Mouse (Mus musculus): ENCODE results near the gene Cdkl3. TPM values are rescaled to one million over a fixed set of nuclear protein-coding genes. Genes with fewer than 3 reads are reported as not detected.
"Not testable (repeated sequence)": the region's sequence is repeated elsewhere in the genome, so short reads cannot be mapped to it uniquely, and the experiment has no call there.

Gene Cdkl3
- polyA plus RNA-seq, 1 experiment from 2014 or later, result 9.4 TPM

DNA sequence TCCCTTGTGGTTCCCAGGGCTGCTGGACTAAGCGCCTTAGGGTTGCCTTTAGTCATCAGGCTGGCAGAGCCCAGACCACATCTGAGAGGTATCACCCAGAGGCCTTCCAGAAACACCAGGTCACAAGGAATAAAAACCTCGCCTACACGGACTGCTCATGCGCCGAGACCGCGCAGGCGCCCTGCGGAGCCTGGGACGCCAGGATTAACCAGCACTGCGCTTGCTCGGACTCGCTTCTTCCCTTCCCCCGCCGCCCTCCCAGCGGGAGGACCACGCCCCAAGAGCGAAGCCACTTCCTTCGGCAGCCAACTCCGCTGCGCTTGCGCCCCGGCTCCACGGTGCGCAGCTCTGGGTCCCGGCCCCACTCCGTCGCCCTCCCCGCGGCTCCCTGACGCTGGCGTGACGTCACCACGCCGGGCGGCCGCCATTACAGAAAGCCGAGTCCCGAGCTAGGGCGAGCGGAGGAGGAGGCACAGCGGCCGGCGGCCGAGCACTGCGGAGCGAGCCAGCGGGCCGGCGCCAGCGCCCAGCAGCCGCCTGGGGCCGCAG lies 94.5 kb downstream of the Cdkl3 start, which contains the start of gene Ppp2ca:
Gene Ppp2ca, plus strand, starts transcription at position 284 of the 549 bp plus-strand sequence.
- Histone ChIP-seq H3K27me3 (replicated peaks) (no peaks in the 10 kb centered on the region; the same call in 1 of the 2 replicates), H3K27ac (ENCODE audit: poor library complexity, severe bottlenecking) (peak within 1 kb of the TSS; percentile 99), H3K36me3 (no peaks in the 10 kb centered on the region), H3K9me3 (replicated peaks) (no peaks in the 10 kb centered on the region), H3K4me2 (peak within 1 kb of the TSS; percentile 78), H3K4me3 (peak within 1 kb of the TSS; percentile 95), H3K9ac (peak within 1 kb of the TSS; percentile 99), H3K4me1 (replicated peaks) (peaks cover 38% of the 10 kb centered on the region)
- ATAC-seq (ENCODE audit: insufficient number of reproducible peaks, low FRiP score), result peak; percentile 97
- WGBS, result under 1% methylated on average over 53 of the region's 53 CpGs

DNA sequence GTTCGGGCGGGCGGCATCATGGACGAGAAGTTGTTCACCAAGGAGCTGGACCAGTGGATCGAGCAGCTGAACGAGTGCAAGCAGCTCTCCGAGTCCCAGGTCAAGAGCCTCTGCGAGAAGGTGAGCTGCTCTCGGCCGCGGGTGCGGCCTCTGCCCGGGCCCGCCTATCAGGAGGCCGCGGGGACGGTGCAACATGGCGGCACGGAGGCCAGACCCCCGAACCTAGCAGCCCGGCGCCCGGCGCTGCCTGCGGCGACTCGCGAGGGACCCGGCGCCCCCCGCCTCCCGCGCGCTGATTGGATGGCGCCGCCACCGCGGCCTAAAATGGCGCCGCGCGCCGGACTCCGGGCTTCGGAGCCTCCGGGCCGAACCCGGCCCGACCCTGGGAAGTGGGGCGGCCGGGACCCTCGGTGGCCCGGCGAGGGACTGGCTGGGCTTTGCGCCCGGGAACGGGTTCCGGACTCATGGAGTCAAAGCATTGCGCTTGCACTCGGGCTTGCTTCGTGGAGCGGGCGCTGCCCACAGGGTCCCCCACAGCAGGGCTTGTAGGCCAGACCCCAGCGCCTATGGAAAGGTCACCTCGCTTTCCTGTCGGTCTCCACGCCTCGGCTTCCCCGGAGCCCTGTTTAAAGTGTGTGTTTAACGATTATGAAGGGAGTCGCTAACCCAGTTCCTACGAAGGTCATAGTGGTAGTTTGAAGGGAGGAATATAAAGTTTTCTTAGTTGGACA lies 95.2 kb downstream of the Cdkl3 start:
- under 1% methylated on average over 60 of the region's 72 CpGs for WGBS
- H3K4me2 ChIP-seq, result peak overlapping the region; percentile 74
- H3K4me3 ChIP-seq, result peak overlapping the region; percentile 95

DNA sequence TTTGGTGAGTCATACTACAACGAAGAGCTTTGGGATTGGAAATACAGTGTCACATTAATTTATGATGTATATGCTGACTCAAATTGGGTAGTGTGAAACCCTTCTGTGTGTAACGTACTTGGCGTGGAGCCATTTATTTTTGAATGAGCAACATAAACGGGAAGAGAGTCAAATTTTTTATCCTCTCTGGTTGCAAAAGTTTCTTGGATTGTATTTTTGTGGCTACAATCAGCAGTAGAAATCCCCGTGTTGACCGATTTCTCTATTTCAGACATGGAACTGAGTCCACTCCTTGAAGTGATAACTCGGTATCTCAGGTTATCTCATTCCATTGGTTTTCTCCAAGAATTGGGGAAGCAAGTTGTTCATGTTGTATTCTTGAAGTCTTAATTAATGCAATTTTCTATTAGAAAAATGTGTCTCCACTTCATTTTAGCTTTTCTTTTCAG lies 95.8 kb downstream of the Cdkl3 start:
- peak overlapping the region; percentile 99 for H3K27ac ChIP-seq (ENCODE audit: poor library complexity, severe bottlenecking)
- no peaks in the 10 kb centered on the region for H3K27me3 ChIP-seq (replicated peaks)
- H3K36me3 ChIP-seq, result no peaks in the 10 kb centered on the region
- peak overlapping the region; percentile 74 for H3K4me2 ChIP-seq
- H3K9me3 ChIP-seq (replicated peaks), result no peaks in the 10 kb centered on the region
- peak overlapping the region; percentile 95 for H3K4me3 ChIP-seq
- peak overlapping the region; percentile 99 for H3K9ac ChIP-seq
- WGBS, result 3% methylated on average over 7 of the region's 7 CpGs
- no peak for ATAC-seq (ENCODE audit: insufficient number of reproducible peaks, low FRiP score)
- peaks cover 45% of the 10 kb centered on the region for H3K4me1 ChIP-seq (replicated peaks)

More for the DNA sequence above, 95.2 kb downstream of the Cdkl3 start:
- Histone ChIP-seq H3K9me3 (replicated peaks) (no peaks in the 10 kb centered on the region), H3K9ac (peak overlapping the region; percentile 99), H3K4me1 (replicated peaks) (peaks cover 40% of the 10 kb centered on the region), H3K27me3 (replicated peaks) (no peaks in the 10 kb centered on the region), H3K27ac (ENCODE audit: poor library complexity, severe bottlenecking) (peak overlapping the region; percentile 99), H3K36me3 (no peaks in the 10 kb centered on the region)
- peak; percentile 82 for ATAC-seq (ENCODE audit: insufficient number of reproducible peaks, low FRiP score)

DNA sequence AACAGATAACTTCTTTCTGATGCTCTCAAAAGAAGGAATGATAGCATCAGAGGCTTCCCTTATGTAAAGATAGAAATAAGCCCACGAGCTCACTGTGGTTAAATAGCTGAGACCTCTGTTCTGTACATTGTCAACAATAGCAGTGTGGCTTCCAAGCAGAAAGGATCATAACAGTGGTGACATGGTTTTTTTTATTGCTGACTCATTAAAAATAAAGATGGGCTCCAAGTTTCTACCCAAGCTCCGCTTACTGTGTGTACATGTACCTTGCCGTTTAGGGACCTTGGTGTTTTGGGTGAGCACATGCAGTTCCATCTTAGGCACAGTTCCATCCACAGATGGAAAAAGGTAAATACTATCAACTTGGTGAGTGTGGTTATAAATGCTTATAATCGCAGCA lies 99.0 kb downstream of the Cdkl3 start:
- H3K4me2 ChIP-seq, result no peak overlapping the region; the same call in 1 of the 2 replicates
- ATAC-seq (ENCODE audit: insufficient number of reproducible peaks, low FRiP score), result no peak
- H3K27ac ChIP-seq (ENCODE audit: poor library complexity, severe bottlenecking), result no peak overlapping the region
- no peak overlapping the region for H3K4me3 ChIP-seq
- peaks cover 52% of the 10 kb centered on the region for H3K4me1 ChIP-seq (replicated peaks)
- WGBS, result 76% methylated on average over 4 of the region's 4 CpGs
- H3K9ac ChIP-seq, result no peak overlapping the region
- no peaks in the 10 kb centered on the region for H3K27me3 ChIP-seq (replicated peaks)
- no peaks in the 10 kb centered on the region for H3K9me3 ChIP-seq (replicated peaks)
- no peaks in the 10 kb centered on the region for H3K36me3 ChIP-seq

GRCm38 (mm10) chr11:52105503-52105902 lies 101.5 kb downstream of the Cdkl3 start:
- no peak overlapping the region for H3K4me3 ChIP-seq

GRCm38 (mm10) chr11:52106037-52106436 lies 102.0 kb downstream of the Cdkl3 start:
- Histone ChIP-seq H3K9ac (no peak overlapping the region), H3K36me3 (no peaks in the 10 kb centered on the region), H3K4me2 (peak overlapping the region; percentile 30; the same call in 1 of the 2 replicates), H3K4me3 (no peak overlapping the region), H3K27ac (ENCODE audit: poor library complexity, severe bottlenecking) (peak overlapping the region; percentile 31; the same call in 1 of the 2 replicates), H3K27me3 (replicated peaks) (no peaks in the 10 kb centered on the region), H3K4me1 (replicated peaks) (peaks cover 50% of the 10 kb centered on the region), H3K9me3 (replicated peaks) (no peaks in the 10 kb centered on the region)
- no peak for ATAC-seq (ENCODE audit: insufficient number of reproducible peaks, low FRiP score)
- WGBS, result 89% methylated on average over 2 of the region's 2 CpGs

More at GRCm38 (mm10) chr11:52105503-52105902, 101.5 kb downstream of the Cdkl3 start:
- no peak overlapping the region for H3K9ac ChIP-seq
- H3K9me3 ChIP-seq (replicated peaks), result no peaks in the 10 kb centered on the region
- no peaks in the 10 kb centered on the region for H3K36me3 ChIP-seq
- no peaks in the 10 kb centered on the region for H3K27me3 ChIP-seq (replicated peaks)
- H3K27ac ChIP-seq (ENCODE audit: poor library complexity, severe bottlenecking), result peak overlapping the region; percentile 31; the same call in 1 of the 2 replicates
- H3K4me2 ChIP-seq, result peak overlapping the region; percentile 30
- no peak for ATAC-seq (ENCODE audit: insufficient number of reproducible peaks, low FRiP score)
- peaks cover 56% of the 10 kb centered on the region for H3K4me1 ChIP-seq (replicated peaks)

DNA sequence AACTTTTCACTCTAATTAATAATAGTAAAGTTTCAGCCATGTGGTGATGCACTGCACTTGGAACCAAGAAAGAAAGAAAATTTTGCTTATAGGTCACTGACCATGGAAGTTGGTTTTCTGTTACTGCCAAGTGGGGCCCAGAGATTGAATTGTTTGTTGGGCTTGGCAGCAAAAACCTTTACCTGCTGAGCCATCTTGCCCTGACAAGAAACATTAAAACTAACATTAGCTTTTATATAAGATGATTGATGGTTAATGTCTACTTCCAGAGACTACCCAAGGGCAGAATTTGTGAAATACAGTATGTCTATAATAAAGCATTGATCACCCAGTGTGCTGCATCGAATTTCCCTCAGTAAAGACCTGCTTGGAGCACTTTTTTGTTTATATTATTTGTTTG lies 102.4 kb downstream of the Cdkl3 start:
- WGBS, result 95% methylated on average over 1 of the region's 1 CpGs
- Histone ChIP-seq H3K36me3 (no peaks in the 10 kb centered on the region), H3K9ac (no peak overlapping the region), H3K27me3 (replicated peaks) (no peaks in the 10 kb centered on the region), H3K4me1 (replicated peaks) (peaks cover 46% of the 10 kb centered on the region), H3K4me3 (no peak overlapping the region), H3K4me2 (no peak overlapping the region), H3K9me3 (replicated peaks) (no peaks in the 10 kb centered on the region), H3K27ac (ENCODE audit: poor library complexity, severe bottlenecking) (no peak overlapping the region)
- no peak for ATAC-seq (ENCODE audit: insufficient number of reproducible peaks, low FRiP score)

DNA sequence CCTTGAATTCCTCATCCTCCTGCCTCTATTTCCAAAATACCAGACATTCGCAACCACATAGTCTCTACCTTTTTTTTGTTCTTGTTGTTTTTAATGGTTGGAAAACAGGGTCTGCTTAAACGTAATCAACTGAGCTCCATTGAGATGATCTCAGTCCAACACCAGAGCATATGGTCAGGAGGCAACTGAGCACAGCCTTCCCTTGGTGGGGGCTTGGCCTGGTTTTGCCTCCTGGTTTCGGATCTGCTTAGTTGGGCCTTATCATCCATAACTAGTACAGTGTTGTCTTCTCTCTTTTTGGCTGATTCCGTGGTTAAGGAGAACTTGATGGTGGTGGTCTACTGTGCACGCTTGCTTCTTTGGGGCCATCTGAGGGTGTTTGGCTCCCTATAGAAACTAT lies 104.8 kb downstream of the Cdkl3 start:
- Histone ChIP-seq H3K27me3 (replicated peaks) (no peaks in the 10 kb centered on the region), H3K36me3 (peaks cover 6% of the 10 kb centered on the region; the same call in 1 of the 2 replicates), H3K27ac (ENCODE audit: poor library complexity, severe bottlenecking) (no peak overlapping the region), H3K4me2 (no peak overlapping the region), H3K4me3 (no peak overlapping the region), H3K9me3 (replicated peaks) (no peaks in the 10 kb centered on the region), H3K9ac (no peak overlapping the region), H3K4me1 (replicated peaks) (peaks cover 29% of the 10 kb centered on the region)
- ATAC-seq (ENCODE audit: insufficient number of reproducible peaks, low FRiP score), result no peak
- 88% methylated on average over 5 of the region's 5 CpGs for WGBS

- Histone ChIP-seq H3K4me1 (replicated peaks) (peaks cover 25% of the 10 kb centered on the region), H3K9me3 (replicated peaks) (no peaks in the 10 kb centered on the region), H3K4me3 (no peak overlapping the region), H3K27me3 (replicated peaks) (no peaks in the 10 kb centered on the region), H3K36me3 (peaks cover 8% of the 10 kb centered on the region), H3K9ac (no peak overlapping the region), H3K4me2 (no peak overlapping the region), H3K27ac (ENCODE audit: poor library complexity, severe bottlenecking) (no peak overlapping the region)
- no peak for ATAC-seq (ENCODE audit: insufficient number of reproducible peaks, low FRiP score)
- 86% methylated on average over 1 of the region's 1 CpGs for WGBS
These were observed 105.4 kb downstream of the Cdkl3 start for GRCm38 (mm10) chr11:52109421-52109820.

DNA sequence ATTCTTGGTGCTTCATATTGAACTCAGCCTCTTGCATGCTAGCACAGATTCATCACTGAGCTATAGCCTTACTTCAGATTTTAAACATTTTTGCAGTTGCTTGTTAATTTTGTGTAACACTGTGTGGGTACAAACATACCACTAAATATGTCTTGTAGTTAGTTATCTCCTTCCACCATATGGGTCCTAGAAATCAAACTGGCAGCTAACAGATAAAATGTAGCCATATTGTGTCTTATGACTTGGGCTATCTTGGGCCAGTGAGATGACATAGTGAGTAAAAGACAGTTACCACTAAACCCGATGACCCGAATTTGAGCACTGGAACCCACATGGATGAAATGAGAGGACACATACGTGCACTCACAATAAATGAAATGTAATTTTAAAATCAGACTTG lies 111.5 kb downstream of the Cdkl3 start:
- Histone ChIP-seq H3K4me2 (no peak overlapping the region), H3K4me1 (replicated peaks) (no peaks in the 10 kb centered on the region), H3K4me3 (no peak overlapping the region), H3K27ac (ENCODE audit: poor library complexity, severe bottlenecking) (no peak overlapping the region), H3K27me3 (replicated peaks) (no peaks in the 10 kb centered on the region), H3K36me3 (peaks cover 66% of the 10 kb centered on the region), H3K9ac (no peak overlapping the region), H3K9me3 (replicated peaks) (no peaks in the 10 kb centered on the region)
- ATAC-seq (ENCODE audit: insufficient number of reproducible peaks, low FRiP score), result no peak
- 87% methylated on average over 3 of the region's 3 CpGs for WGBS

- not testable (repeated sequence) for ATAC-seq (ENCODE audit: insufficient number of reproducible peaks, low FRiP score); H3K9ac ChIP-seq; H3K4me1 ChIP-seq (replicated peaks); H3K4me2 ChIP-seq; H3K9me3 ChIP-seq (replicated peaks); H3K4me3 ChIP-seq; H3K27ac ChIP-seq (ENCODE audit: poor library complexity, severe bottlenecking); H3K27me3 ChIP-seq (replicated peaks)
- WGBS, result 82% methylated on average over 6 of the region's 6 CpGs
- peaks cover 71% of the 10 kb centered on the region for H3K36me3 ChIP-seq
These were observed 112.1 kb downstream of the Cdkl3 start for GRCm38 (mm10) chr11:52116117-52116516.

All from heart, embryonic 12.5 days (tissue).